Mouse (Mus musculus): ENCODE results near the gene Rcor2. TPM values are rescaled to one million over a fixed set of nuclear protein-coding genes. Genes with fewer than 3 reads are reported as not detected.

Gene Rcor2
- polyA plus RNA-seq, 1 experiment from 2014 or later = 11.1 TPM

DNA sequence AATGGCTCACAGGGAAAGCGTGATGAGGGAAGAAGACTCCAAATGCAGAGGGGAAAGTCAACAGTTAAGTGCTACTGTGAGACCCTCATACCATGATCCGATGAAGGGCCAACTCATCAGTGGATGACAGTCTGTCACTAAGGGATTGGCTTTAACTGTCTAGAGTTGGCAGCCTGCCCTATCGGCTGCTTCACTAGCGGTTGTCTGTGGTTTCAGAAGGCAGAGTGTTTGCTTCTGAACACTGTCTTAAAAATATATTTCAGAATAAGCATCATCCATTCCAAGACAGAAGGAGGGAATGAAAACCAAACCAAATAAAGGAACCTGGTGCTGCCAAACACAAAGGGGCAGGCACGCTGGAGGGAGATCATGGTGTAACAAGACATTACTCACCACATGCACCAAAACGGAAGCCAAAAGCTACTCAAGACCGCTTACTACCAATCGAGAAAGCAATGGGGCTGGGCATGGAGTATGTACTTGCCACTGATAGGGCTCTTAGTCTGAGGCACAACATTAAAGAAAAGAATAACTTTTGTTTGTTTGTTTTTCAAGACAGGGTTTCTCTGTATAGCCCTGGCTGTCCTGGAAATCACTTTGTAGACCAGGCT lies 48.0 kb downstream of the Rcor2 start:
- Histone ChIP-seq H3K27me3 (replicated peaks; ENCODE audit: control insufficient read depth, insufficient read depth, low read length) (no peaks in the 10 kb centered on the region), H3K36me3 (ENCODE audit: control insufficient read depth, insufficient read depth, low read length) (no peaks in the 10 kb centered on the region), H3K4me1 (replicated peaks; ENCODE audit: control insufficient read depth, insufficient read depth, low read length) (peaks cover 20% of the 10 kb centered on the region), H3K4me3 (ENCODE audit: low read depth, low read length) (no peak overlapping the region), H3K9me3 (ENCODE audit: control insufficient read depth, low read length) (no peaks in the 10 kb centered on the region), H3K27ac (ENCODE audit: low read depth) (no peak overlapping the region), H3K9ac (ENCODE audit: low read length) (no peak overlapping the region), H3K4me2 (ENCODE audit: low read length) (no peak overlapping the region)
- whole genome bisulfite sequencing = 77% methylated on average over 8 of the region's 8 CpGs
- no peak for DNase-seq (ENCODE audit: low spot score)
- no peak for ATAC-seq (replicated peaks; ENCODE audit: low FRiP score, low TSS enrichment, low read depth)

GRCm38 (mm10) chr19:7315587-7315984 lies 48.5 kb downstream of the Rcor2 start:
- WGBS = 90% methylated on average over 4 of the region's 4 CpGs
- ATAC-seq (replicated peaks; ENCODE audit: low FRiP score, low TSS enrichment, low read depth) = no peak

DNA sequence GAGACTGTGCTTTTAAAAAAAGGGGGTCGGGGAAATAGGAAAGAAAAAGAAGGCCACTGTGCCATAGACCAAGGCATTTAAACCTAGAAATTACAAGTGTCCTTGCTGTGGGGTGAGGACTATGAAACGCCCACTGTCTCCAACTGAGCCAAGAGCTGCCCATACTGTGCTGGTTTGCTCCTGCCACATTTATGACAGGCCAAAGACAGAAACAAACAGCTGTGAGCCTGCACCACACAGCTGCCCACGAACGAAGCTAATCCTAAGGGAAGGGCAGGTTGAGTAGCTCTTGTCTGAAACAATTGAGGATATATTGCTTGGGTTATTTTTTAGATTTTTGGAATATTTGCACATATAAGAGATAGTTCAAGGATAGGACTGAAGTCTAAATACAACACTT lies 49.7 kb downstream of the Rcor2 start:
- DNase-seq (ENCODE audit: low spot score) (no peak), ATAC-seq (replicated peaks; ENCODE audit: low FRiP score, low TSS enrichment, low read depth) (no peak)
- Histone ChIP-seq H3K27me3 (replicated peaks; ENCODE audit: control insufficient read depth, insufficient read depth, low read length) (no peaks in the 10 kb centered on the region), H3K4me2 (ENCODE audit: low read length) (no peak overlapping the region), H3K36me3 (ENCODE audit: control insufficient read depth, insufficient read depth, low read length) (no peaks in the 10 kb centered on the region), H3K4me3 (ENCODE audit: low read depth, low read length) (no peak overlapping the region), H3K27ac (ENCODE audit: low read depth) (no peak overlapping the region), H3K4me1 (replicated peaks; ENCODE audit: control insufficient read depth, insufficient read depth, low read length) (peaks cover 12% of the 10 kb centered on the region), H3K9ac (ENCODE audit: low read length) (no peak overlapping the region), H3K9me3 (ENCODE audit: control insufficient read depth, low read length) (no peaks in the 10 kb centered on the region)
- WGBS = 70% methylated on average over 4 of the region's 4 CpGs

More at GRCm38 (mm10) chr19:7315587-7315984, 48.5 kb downstream of the Rcor2 start:
- Histone ChIP-seq H3K27ac (ENCODE audit: low read depth) (no peak overlapping the region), H3K9me3 (ENCODE audit: control insufficient read depth, low read length) (no peaks in the 10 kb centered on the region), H3K36me3 (ENCODE audit: control insufficient read depth, insufficient read depth, low read length) (no peaks in the 10 kb centered on the region), H3K9ac (ENCODE audit: low read length) (no peak overlapping the region), H3K4me1 (replicated peaks; ENCODE audit: control insufficient read depth, insufficient read depth, low read length) (peaks cover 20% of the 10 kb centered on the region), H3K4me3 (ENCODE audit: low read depth, low read length) (no peak overlapping the region), H3K4me2 (ENCODE audit: low read length) (no peak overlapping the region), H3K27me3 (replicated peaks; ENCODE audit: control insufficient read depth, insufficient read depth, low read length) (no peaks in the 10 kb centered on the region)
- no peak for DNase-seq (ENCODE audit: low spot score)

DNA sequence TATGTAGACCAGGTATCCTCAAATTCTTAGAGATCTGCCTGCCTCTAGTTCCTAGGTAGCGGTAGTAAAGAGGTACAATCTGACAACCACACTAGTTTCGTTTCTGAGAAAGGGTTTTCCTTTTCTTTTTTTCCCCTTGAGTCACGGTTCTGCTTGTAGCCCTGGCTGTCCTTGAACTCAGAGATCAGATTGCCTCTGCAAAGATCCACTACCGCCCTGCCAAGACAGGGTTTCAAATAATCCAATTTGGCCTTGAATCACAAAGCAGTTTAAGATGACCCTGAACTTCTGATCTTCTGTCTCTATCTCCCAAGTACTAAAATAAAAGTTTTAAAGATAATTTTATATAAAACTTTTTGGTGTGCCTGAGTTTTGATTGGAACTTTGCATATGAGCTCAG lies 50.6 kb downstream of the Rcor2 start:
- DNase-seq (ENCODE audit: low spot score) (no peak), ATAC-seq (replicated peaks; ENCODE audit: low FRiP score, low TSS enrichment, low read depth) (no peak)
- Histone ChIP-seq H3K27me3 (replicated peaks; ENCODE audit: control insufficient read depth, insufficient read depth, low read length) (no peaks in the 10 kb centered on the region), H3K27ac (ENCODE audit: low read depth) (no peak overlapping the region), H3K36me3 (ENCODE audit: control insufficient read depth, insufficient read depth, low read length) (no peaks in the 10 kb centered on the region), H3K9me3 (ENCODE audit: control insufficient read depth, low read length) (no peaks in the 10 kb centered on the region), H3K9ac (ENCODE audit: low read length) (no peak overlapping the region), H3K4me1 (replicated peaks; ENCODE audit: control insufficient read depth, insufficient read depth, low read length) (peaks cover 7% of the 10 kb centered on the region; the same call in 1 of the 2 replicates), H3K4me3 (ENCODE audit: low read depth, low read length) (no peak overlapping the region), H3K4me2 (ENCODE audit: low read length) (no peak overlapping the region)
- 80% methylated on average over 4 of the region's 4 CpGs for WGBS

DNA sequence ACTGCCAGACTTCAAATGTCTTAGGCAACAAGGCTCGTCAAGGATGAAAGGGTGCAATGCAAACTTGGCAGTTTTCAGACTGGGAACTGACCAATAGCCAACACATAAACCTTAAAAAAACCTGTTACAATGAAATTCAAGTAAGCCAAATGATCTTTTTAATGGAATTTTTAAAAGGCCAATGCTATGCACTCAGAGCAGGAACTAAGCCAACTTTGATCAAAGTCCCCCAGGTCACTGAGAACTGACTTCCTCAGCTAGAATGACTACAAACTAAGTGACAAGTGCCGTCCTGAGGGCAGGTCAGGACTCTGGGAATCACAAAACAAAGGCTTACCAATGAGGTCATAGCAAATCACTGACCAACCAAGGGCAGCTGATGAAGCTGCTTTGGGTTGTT lies 53.1 kb downstream of the Rcor2 start:
- no peak overlapping the region for H3K27ac ChIP-seq (ENCODE audit: low read depth)
- no peaks in the 10 kb centered on the region for H3K9me3 ChIP-seq (ENCODE audit: control insufficient read depth, low read length)
- 61% methylated on average over 2 of the region's 2 CpGs for WGBS
- no peaks in the 10 kb centered on the region for H3K36me3 ChIP-seq (ENCODE audit: control insufficient read depth, insufficient read depth, low read length)
- H3K4me2 ChIP-seq (ENCODE audit: low read length) = no peak overlapping the region
- H3K27me3 ChIP-seq (replicated peaks; ENCODE audit: control insufficient read depth, insufficient read depth, low read length) = no peaks in the 10 kb centered on the region
- no peak overlapping the region for H3K4me3 ChIP-seq (ENCODE audit: low read depth, low read length)
- DNase-seq (ENCODE audit: low spot score) (no peak), ATAC-seq (replicated peaks; ENCODE audit: low FRiP score, low TSS enrichment, low read depth) (no peak)
- 0 out of 2 replicates have a peak, but pooled peaks cover 6% of the 10 kb centered on the region for H3K4me1 ChIP-seq (replicated peaks; ENCODE audit: control insufficient read depth, insufficient read depth, low read length)
- H3K9ac ChIP-seq (ENCODE audit: low read length) = no peak overlapping the region

DNA sequence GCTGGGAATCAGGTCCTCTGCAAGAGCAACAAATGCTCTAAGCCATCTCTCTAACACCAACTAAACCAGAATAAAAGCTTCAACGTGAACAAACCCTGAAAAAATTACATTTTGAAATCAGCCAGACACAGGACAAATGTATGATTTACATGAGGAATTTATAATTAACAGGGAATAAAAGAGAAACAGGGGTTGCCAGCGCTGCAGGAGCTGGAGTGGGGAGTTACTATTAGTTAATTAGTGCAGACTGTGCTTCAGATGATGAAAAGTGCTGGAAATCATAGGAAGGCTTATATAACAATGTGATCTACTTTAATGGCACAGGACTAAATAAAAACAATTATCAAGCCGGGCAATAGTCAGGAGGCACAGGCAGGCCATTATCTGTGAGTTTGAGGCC lies 54.3 kb downstream of the Rcor2 start:
- Histone ChIP-seq H3K4me2 (ENCODE audit: low read length) (no peak overlapping the region), H3K4me1 (replicated peaks; ENCODE audit: control insufficient read depth, insufficient read depth, low read length) (0 out of 2 replicates have a peak, but pooled peaks cover 6% of the 10 kb centered on the region), H3K27ac (ENCODE audit: low read depth) (no peak overlapping the region), H3K36me3 (ENCODE audit: control insufficient read depth, insufficient read depth, low read length) (no peaks in the 10 kb centered on the region), H3K9me3 (ENCODE audit: control insufficient read depth, low read length) (no peaks in the 10 kb centered on the region), H3K4me3 (ENCODE audit: low read depth, low read length) (no peak overlapping the region), H3K27me3 (replicated peaks; ENCODE audit: control insufficient read depth, insufficient read depth, low read length) (no peaks in the 10 kb centered on the region), H3K9ac (ENCODE audit: low read length) (no peak overlapping the region)
- no peak for DNase-seq (ENCODE audit: low spot score)
- no peak for ATAC-seq (replicated peaks; ENCODE audit: low FRiP score, low TSS enrichment, low read depth)
- WGBS = 83% methylated on average over 3 of the region's 3 CpGs

Other genes starting within 250 kb of the Rcor2 start
- 7.0 and 7.3 TPM in 2 replicates for gene Fermt3, start 247.9 kb upstream of the Rcor2 start, polyA plus RNA-seq (2014; fragmentation: Nextera tagmentation; extraction: Ambion mirVana)
- gene Stip1, start 227.4 kb upstream of the Rcor2 start, polyA plus RNA-seq (2014; fragmentation: Nextera tagmentation; extraction: Ambion mirVana) = 212 and 227 TPM in 2 replicates
- gene Macrod1, start 210.5 kb upstream of the Rcor2 start, polyA plus RNA-seq (2014; fragmentation: Nextera tagmentation; extraction: Ambion mirVana) = 7.1 and 8.5 TPM in 2 replicates
- 3.6 TPM in 2 replicates for gene Flrt1, start 161.6 kb upstream of the Rcor2 start, polyA plus RNA-seq (2014; fragmentation: Nextera tagmentation; extraction: Ambion mirVana)
- 205 and 224 TPM in 2 replicates for gene Otub1, start 61.0 kb upstream of the Rcor2 start, polyA plus RNA-seq (2014; fragmentation: Nextera tagmentation; extraction: Ambion mirVana)
- 1,241 and 1,347 TPM in 2 replicates for gene Cox8a, start 49.7 kb upstream of the Rcor2 start, polyA plus RNA-seq (2014; fragmentation: Nextera tagmentation; extraction: Ambion mirVana)
- 67.4 and 73.0 TPM in 2 replicates for gene Naa40, start 26.1 kb upstream of the Rcor2 start, polyA plus RNA-seq (2014; fragmentation: Nextera tagmentation; extraction: Ambion mirVana)
- 48.7 and 54.0 TPM in 2 replicates for gene Mark2, start 74.5 kb downstream of the Rcor2 start, polyA plus RNA-seq (2014; fragmentation: Nextera tagmentation; extraction: Ambion mirVana)
- gene Spindoc, start 115.7 kb downstream of the Rcor2 start, polyA plus RNA-seq (2014; fragmentation: Nextera tagmentation; extraction: Ambion mirVana) = 23.7 and 24.3 TPM in 2 replicates
- gene 2700081O15Rik, start 150.3 kb downstream of the Rcor2 start, polyA plus RNA-seq (2014; fragmentation: Nextera tagmentation; extraction: Ambion mirVana) = 9.1 and 9.4 TPM in 2 replicates
- gene Rtn3, start 216.0 kb downstream of the Rcor2 start, polyA plus RNA-seq (2014; fragmentation: Nextera tagmentation; extraction: Ambion mirVana) = 117 and 123 TPM in 2 replicates
- gene Atl3, start 226.7 kb downstream of the Rcor2 start, polyA plus RNA-seq (2014; fragmentation: Nextera tagmentation; extraction: Ambion mirVana) = 12.1 and 15.4 TPM in 2 replicates